Mouse (Mus musculus) adrenal gland (tissue): ENCODE measurements at regions not wholly inside any gene's neighbourhood (a gene's known extent, or its start where the extent isn't known, plus 50 kb on each side); places are given as distances from the start of the nearest gene placed in this dataset.
"Not testable (repeated sequence)": the region's sequence is repeated elsewhere in the genome, so short reads cannot be mapped to it uniquely, and the experiment has no call there.

ENCODE experiments used
- intact Hi-C: fragments of 180-260 bp; cut with DNase I; formaldehyde crosslinking; loops from one replicate; pipeline ENCODE4 v1.15.1; 2025

- intact Hi-C loops: no loop called here
Observed at GRCm38 (mm10) chr14:61753421-61753820, 146.2 kb downstream of the Kcnrg start.

GRCm38 (mm10) chr14:61756651-61757050, 149.4 kb downstream of the Kcnrg start:
- intact Hi-C loops: no loop called here

- intact Hi-C loops: no loop called here
Observed at GRCm38 (mm10) chr14:61757086-61757822, 150.0 kb downstream of the Kcnrg start.

- intact Hi-C loops: no loop called here
Observed at GRCm38 (mm10) chr14:61757823-61758175, 150.5 kb downstream of the Kcnrg start.

- intact Hi-C loops: no loop called here
Observed at GRCm38 (mm10) chr14:61758586-61758985, 151.3 kb downstream of the Kcnrg start.

- intact Hi-C loops: not testable (repeated sequence)
Observed at GRCm38 (mm10) chr14:61760176-61760575, 152.9 kb downstream of the Kcnrg start.

GRCm38 (mm10) chr14:61762076-61762475, 154.8 kb downstream of the Kcnrg start:
- intact Hi-C loops: no loop called here

GRCm38 (mm10) chr14:61769881-61770280, 162.6 kb downstream of the Kcnrg start:
- intact Hi-C loops: no loop called here

- intact Hi-C loops: no loop called here
Observed at GRCm38 (mm10) chr14:61774171-61774570, 166.9 kb downstream of the Kcnrg start.

- intact Hi-C loops: no loop called here
Observed at GRCm38 (mm10) chr14:61778618-61779017, 171.4 kb downstream of the Kcnrg start.

- intact Hi-C loops: no loop called here
Observed at GRCm38 (mm10) chr14:61783206-61783605, 175.9 kb downstream of the Kcnrg start.

- intact Hi-C loops: no loop called here
Observed at GRCm38 (mm10) chr14:61784609-61785008, 177.4 kb downstream of the Kcnrg start.

GRCm38 (mm10) chr14:61786031-61786430, 178.8 kb downstream of the Kcnrg start:
- intact Hi-C loops: no loop called here

GRCm38 (mm10) chr14:61787746-61788145, 180.5 kb downstream of the Kcnrg start:
- intact Hi-C loops: no loop called here

GRCm38 (mm10) chr14:61788998-61789790, 181.9 kb downstream of the Kcnrg start:
- intact Hi-C loops: no loop called here

GRCm38 (mm10) chr14:61795976-61796645, 188.9 kb downstream of the Kcnrg start:
- intact Hi-C loops: no loop called here

- intact Hi-C loops: no loop called here
Observed at GRCm38 (mm10) chr14:61796671-61797070, 189.4 kb downstream of the Kcnrg start.

- intact Hi-C loops: no loop called here
Observed at GRCm38 (mm10) chr14:61803421-61803925, 196.2 kb downstream of the Kcnrg start.

- intact Hi-C loops: no loop called here
Observed at GRCm38 (mm10) chr14:61805433-61805832, 198.2 kb downstream of the Kcnrg start.

- intact Hi-C loops: no loop called here
Observed at GRCm38 (mm10) chr14:61808193-61808592, 200.9 kb downstream of the Kcnrg start.

GRCm38 (mm10) chr14:61809716-61810437, 202.6 kb downstream of the Kcnrg start:
- intact Hi-C loops: no loop called here
